Mouse (Mus musculus) myocyte (in vitro differentiated cells): ENCODE data around the gene Gm47429. TPM values are rescaled to one million over a fixed set of nuclear protein-coding genes. Genes with fewer than 3 reads are reported as not detected.

Experiments used
- H3K27me3 ChIP-seq: one replicate; pipeline ENCODE4 v1.6.1; 2011; ENCODE audit not compliant: control insufficient read depth, insufficient read depth, insufficient read length
- H3K36me3 ChIP-seq: one replicate; pipeline ENCODE4 v1.6.1; 2011; ENCODE audit not compliant: control insufficient read depth, insufficient read depth
- H3K4me2 ChIP-seq: one replicate; pipeline ENCODE4 v1.6.1; 2011; ENCODE audit warnings: low read depth, control low read depth
- H3K4me3 ChIP-seq: one replicate; pipeline ENCODE4 v1.5.1; 2011; ENCODE audit warnings: mild to moderate bottlenecking, control low read depth, moderate library complexity
- H3K79me2 ChIP-seq: one replicate; pipeline ENCODE4 v1.6.1; 2011; ENCODE audit not compliant: control insufficient read depth, insufficient read depth
- H3ac ChIP-seq: one replicate; pipeline ENCODE4 v1.6.1; 2011; ENCODE audit not compliant: control insufficient read depth, insufficient read length
- CEBPB ChIP-seq: IDR thresholded peaks from 2 replicates; pipeline ENCODE4 v1.6.1; 2011; ENCODE audit warnings: mild to moderate bottlenecking, moderate library complexity; ENCODE audit not compliant: poor library complexity, insufficient read depth, severe bottlenecking
- E2F4 ChIP-seq: IDR thresholded peaks from one replicate; pipeline ENCODE4 v1.6.1; 2011; ENCODE audit warnings: mild to moderate bottlenecking, control low read depth, moderate library complexity; ENCODE audit not compliant: insufficient read depth
- MAX ChIP-seq: IDR thresholded peaks from one replicate; pipeline ENCODE4 v1.6.1; 2011; ENCODE audit warnings: low read depth, mild to moderate bottlenecking, control low read depth
- MYOD1 ChIP-seq, 3 experiments: IDR thresholded peaks; one replicate each; pipeline ENCODE4 v1.6.1; 2011; ENCODE audit warnings: control low read depth in 2 of 3, low read depth in 2 of 3, mild to moderate bottlenecking in 2 of 3, moderate library complexity in 1 of 3; ENCODE audit not compliant: insufficient read length in 2 of 3, control insufficient read depth in 1 of 3
- MYOG ChIP-seq, 3 experiments: IDR thresholded peaks; one replicate each; pipeline ENCODE4 v1.6.1; 2011; ENCODE audit warnings: control low read depth in 2 of 3, low read depth in 2 of 3, mild to moderate bottlenecking in 2 of 3; ENCODE audit not compliant: insufficient read length in 2 of 3, control insufficient read depth in 1 of 3, insufficient read depth in 1 of 3
- POLR2A ChIP-seq: IDR thresholded peaks from one replicate; pipeline ENCODE4 v1.6.1; 2011; ENCODE audit warnings: low read depth, mild to moderate bottlenecking, control low read depth, moderate library complexity; ENCODE audit not compliant: insufficient read length
- POLR2AphosphoS2 ChIP-seq: IDR thresholded peaks from one replicate; pipeline ENCODE4 v1.6.1; 2011; ENCODE audit warnings: low read depth, control low read depth; ENCODE audit not compliant: insufficient read length
- REST ChIP-seq: IDR thresholded peaks from one replicate; pipeline ENCODE4 v1.6.1; 2011; ENCODE audit warnings: mild to moderate bottlenecking, control low read depth, moderate library complexity; ENCODE audit not compliant: insufficient read depth, insufficient read length
- SRF ChIP-seq: IDR thresholded peaks from one replicate; pipeline ENCODE4 v1.6.1; 2011; ENCODE audit warnings: low read depth; ENCODE audit not compliant: control insufficient read depth, insufficient read length
- TCF12 ChIP-seq: IDR thresholded peaks from one replicate; pipeline ENCODE4 v1.6.1; 2011; ENCODE audit warnings: mild to moderate bottlenecking, control low read depth; ENCODE audit not compliant: poor library complexity, insufficient read depth, severe bottlenecking
- TCF3 ChIP-seq: IDR thresholded peaks from one replicate; pipeline ENCODE4 v1.6.1; 2011; ENCODE audit warnings: low read depth, control low read depth; ENCODE audit not compliant: insufficient read length
- USF1 ChIP-seq: IDR thresholded peaks from one replicate; pipeline ENCODE4 v1.6.1; 2011; ENCODE audit warnings: low read depth, mild to moderate bottlenecking, control low read depth, moderate library complexity
- polyA plus RNA-seq: library from polyadenylated mRNA; unstranded; fragments of >200 nt; fragmentation: generic; extraction: Trizol; gene quantifications from one replicate; pipeline ENCODE4 v1.2.1, GENCODE M21; 2012; ENCODE audit warnings: missing spikeins

The Gm47429 gene
- polyA plus RNA-seq, 1 experiment = not detected

DNA sequence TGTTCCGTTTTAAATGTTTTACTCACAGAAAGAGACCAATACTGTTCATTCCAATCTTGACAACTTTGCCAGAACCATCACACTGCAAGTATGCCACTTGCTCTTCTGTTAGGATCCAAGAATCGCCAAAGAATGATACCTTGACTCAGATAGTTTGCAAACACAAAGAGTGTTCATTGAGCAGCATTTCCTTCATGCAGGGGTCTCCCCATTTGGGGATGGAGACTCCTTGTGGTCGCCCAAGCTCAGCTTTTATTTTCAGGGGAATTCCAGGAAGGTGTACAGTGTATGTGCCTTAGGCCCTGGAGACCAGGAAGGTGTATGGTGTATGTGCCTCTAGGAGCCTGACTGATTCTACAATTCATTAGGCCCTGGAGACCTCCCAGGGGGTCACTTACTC lies 25.3 kb downstream of the Gm47429 start:
- Histone ChIP-seq H3ac (peak overlapping the region; percentile 60), H3K79me2 (peaks cover 10% of the 10 kb centered on the region), H3K27me3 (no peaks in the 10 kb centered on the region), H3K4me3 (peak overlapping the region; percentile 34), H3K4me2 (peak overlapping the region; percentile 94), H3K36me3 (peaks cover 5% of the 10 kb centered on the region)
- TF ChIP-seq SRF = no peak
- no peak for TF ChIP-seq MYOG (IDR thresholded peaks at IDR 0.05; ENCODE audit: control insufficient read depth in 1 of 3, insufficient read depth in 1 of 3, insufficient read length in 2 of 3, low read depth in 2 of 3)
- TF ChIP-seq TCF12 = no peak
- no peak for TF ChIP-seq POLR2A
- TF ChIP-seq MAX = no peak
- no peak for TF ChIP-seq MYOD1 (IDR thresholded peaks at IDR 0.05; ENCODE audit: control insufficient read depth in 1 of 3, insufficient read length in 2 of 3, low read depth in 2 of 3)
- TF ChIP-seq CEBPB = no peak
- no peak for TF ChIP-seq USF1
- no peak for TF ChIP-seq E2F4
- no peak for TF ChIP-seq POLR2AphosphoS2
- TF ChIP-seq TCF3 = no peak
- TF ChIP-seq REST = no peak

DNA sequence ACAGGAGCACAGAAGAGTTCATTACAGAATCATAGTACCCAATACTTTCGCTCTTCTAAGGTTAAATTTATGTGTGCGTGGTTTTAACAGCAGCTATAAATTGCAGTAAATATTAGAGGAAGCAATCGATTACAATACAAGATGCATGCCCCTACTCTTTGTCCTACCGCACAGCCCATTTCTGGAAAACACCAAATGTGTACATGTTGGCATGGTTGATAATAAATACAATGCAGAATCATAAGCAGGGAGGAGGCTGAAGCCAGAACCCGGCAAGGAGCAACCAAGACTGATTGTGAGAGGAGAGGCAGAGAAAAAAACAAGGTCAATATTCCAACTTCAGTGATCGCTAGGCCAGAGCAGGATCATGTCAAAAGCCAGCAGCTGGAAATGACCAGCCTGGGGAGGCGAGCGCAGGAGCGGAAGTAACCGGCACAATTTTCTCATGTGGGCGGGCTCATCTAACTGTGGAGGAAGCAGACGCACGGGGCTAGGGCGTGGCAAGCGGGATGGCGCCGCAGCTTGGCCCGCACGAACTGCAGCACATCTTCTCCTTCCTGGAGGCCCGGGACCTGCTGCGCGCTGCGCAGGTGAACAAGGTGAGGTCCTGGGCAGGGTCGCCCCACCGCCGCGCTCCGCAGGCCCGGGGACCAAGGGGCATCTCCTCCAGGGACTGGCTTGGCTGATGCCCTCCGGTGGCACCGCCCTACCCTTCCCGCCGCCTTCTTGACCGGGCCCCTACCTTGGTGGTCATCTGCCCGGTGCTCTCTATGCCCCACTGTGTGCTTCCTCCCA lies 26.1 kb downstream of the Gm47429 start, which contains the start of gene Fbxw17:
Fbxw17 (plus strand) TSS at position 476 of the 795 bp plus-strand sequence.
- no peak for TF ChIP-seq REST
- TF ChIP-seq E2F4 = no peak
- peak in 2 of 3 experiments; percentile 0 to 3 for TF ChIP-seq MYOG (IDR thresholded peaks at IDR 0.05; ENCODE audit: control insufficient read depth in 1 of 3, insufficient read depth in 1 of 3, insufficient read length in 2 of 3, low read depth in 2 of 3)
- TF ChIP-seq TCF3 = no peak
- TF ChIP-seq POLR2AphosphoS2 = peak; percentile 91
- TF ChIP-seq POLR2A = peak; percentile 88
- H3K27me3 ChIP-seq = no peaks in the 10 kb centered on the region
- peaks cover 4% of the 10 kb centered on the region for H3K36me3 ChIP-seq
- H3ac ChIP-seq = peak within 1 kb of the TSS; percentile 60
- H3K79me2 ChIP-seq = peaks cover 10% of the 10 kb centered on the region
- H3K4me3 ChIP-seq = peak within 1 kb of the TSS; percentile 34
- peak within 1 kb of the TSS; percentile 94 for H3K4me2 ChIP-seq

Other genes with a start within 250 kb of the Gm47429 start
- gene Gm906, start 193.6 kb downstream of the Gm47429 start, polyA plus RNA-seq = not detected
- 16.3 TPM for gene Fbxw17, start 26.0 kb downstream of the Gm47429 start, polyA plus RNA-seq
- gene Nutm2, start 23.4 kb upstream of the Gm47429 start, polyA plus RNA-seq = not detected
- not detected for gene Gm904, start 199.3 kb upstream of the Gm47429 start, polyA plus RNA-seq